In genomic region chr3:78581100-78581499, GRCm38 (mm10) we compare ENCODE assay signal across 14 mouse cellular contexts.
DNase-seq lines count a peak whose midpoint lies in the region; ATAC-seq and TF ChIP-seq lines count a peak whose summit lies in the region.
"Had no signal": no experiment of that assay in that cellular context is flagged by ENCODE, and none has a peak within 500 bp of the region (broad histone marks: within the 10 kb centered on the region; RNA-seq: fewer than 3 reads in every experiment).

No protein-coding gene starts in this region.

- peak; percentile 46; the same call in 1 of the 2 replicates for ATAC-seq in kidney, embryonic 15.5 days (replicated peaks; ENCODE audit: low FRiP score)
- ATAC-seq in stomach, embryonic 14.5 days (ENCODE audit: insufficient number of reproducible peaks, insufficient read depth, low FRiP score, low read depth) = peak; percentile 37; the same call in 1 of the 2 replicates
- ATAC-seq in stomach, postnatal 0 days (ENCODE audit: low FRiP score, low TSS enrichment) = no peak
- ATAC-seq in forebrain, embryonic 14.5 days = peak; percentile 34; the same call in 1 of the 2 replicates
- ATAC-seq: intestine, embryonic 15.5 days had no signal

- H3K27ac ChIP-seq in kidney, embryonic 15.5 days = no peak overlapping the region
- H3K27ac ChIP-seq in stomach, embryonic 14.5 days (ENCODE audit: low read length) = no peak overlapping the region
- no peak overlapping the region for H3K27ac ChIP-seq in stomach, postnatal 0 days (replicated peaks)
- no peak overlapping the region for H3K27ac ChIP-seq in forebrain, embryonic 14.5 days (ENCODE audit: low read depth, low read length)
- H3K27ac ChIP-seq: heart, embryonic 10.5 days; intestine, embryonic 15.5 days; left cerebral cortex, adult 2 months; liver, embryonic 14.5 days; midbrain, embryonic 12.5 days; neural tube, embryonic 12.5 days had no signal

- no peak overlapping the region for H3K4me2 ChIP-seq in kidney, embryonic 15.5 days
- no peak overlapping the region for H3K4me2 ChIP-seq in stomach, embryonic 14.5 days (replicated peaks; ENCODE audit: low read depth, low read length)
- H3K4me2 ChIP-seq in stomach, postnatal 0 days (replicated peaks; ENCODE audit: low read depth) = no peak overlapping the region
- H3K4me2 ChIP-seq in forebrain, embryonic 14.5 days (ENCODE audit: low read length) = no peak overlapping the region
- H3K4me2 ChIP-seq: intestine, embryonic 15.5 days; midbrain, embryonic 12.5 days; neural tube, embryonic 12.5 days had no signal

- no peak overlapping the region for H3K4me3 ChIP-seq in kidney, embryonic 15.5 days (replicated peaks)
- H3K4me3 ChIP-seq in stomach, embryonic 14.5 days (ENCODE audit: low read depth, low read length) = no peak overlapping the region
- H3K4me3 ChIP-seq in stomach, postnatal 0 days (ENCODE audit: low read depth, low read length) = no peak overlapping the region
- H3K4me3 ChIP-seq in forebrain, embryonic 14.5 days (ENCODE audit: low read depth, low read length) = no peak overlapping the region
- H3K4me3 ChIP-seq: heart, embryonic 10.5 days; intestine, embryonic 15.5 days; left cerebral cortex, adult 2 months; midbrain, embryonic 12.5 days; neural tube, embryonic 12.5 days had no signal

- TF ChIP-seq CTCF in stomach, postnatal 0 days (IDR thresholded peaks at IDR 0.05; ENCODE audit: low read depth) = no peak

- no peaks in the 10 kb centered on the region for H3K9me3 ChIP-seq in kidney, embryonic 15.5 days (replicated peaks)
- no peaks in the 10 kb centered on the region for H3K9me3 ChIP-seq in stomach, embryonic 14.5 days (ENCODE audit: control insufficient read depth, low read depth, low read length)
- no peaks in the 10 kb centered on the region for H3K9me3 ChIP-seq in stomach, postnatal 0 days (ENCODE audit: control insufficient read depth, low read length)
- no peaks in the 10 kb centered on the region for H3K9me3 ChIP-seq in forebrain, embryonic 14.5 days (replicated peaks; ENCODE audit: control insufficient read depth, low read length)
- H3K9me3 ChIP-seq: heart, embryonic 10.5 days; intestine, embryonic 15.5 days; midbrain, embryonic 12.5 days; neural tube, embryonic 12.5 days had no signal

- TF ChIP-seq EP300 in stomach, postnatal 0 days (optimal IDR thresholded peaks at IDR 0.05) = no peak

- DNase-seq in kidney, adult 9 months = no peak
- no peak for DNase-seq in stomach, postnatal 0 days (ENCODE audit: low spot score)
- peak; percentile 22 for DNase-seq in forebrain, embryonic 14.5 days (ENCODE audit: low spot score)
- no peak for DNase-seq in gastrocnemius, adult 8-10 months (ENCODE audit: low spot score in 2 of 2)
- DNase-seq in cerebellum, postnatal 4 days (ENCODE audit: low spot score in 2 of 2) = no peak
- DNase-seq: right cerebral cortex, postnatal 4 days had no signal

- no peaks in the 10 kb centered on the region for H3K27me3 ChIP-seq in kidney, embryonic 15.5 days
- no peaks in the 10 kb centered on the region for H3K27me3 ChIP-seq in stomach, embryonic 14.5 days (ENCODE audit: control insufficient read depth, insufficient read depth, low read length)
- H3K27me3 ChIP-seq in stomach, postnatal 0 days (ENCODE audit: control insufficient read depth, insufficient read depth, low read length) = no peaks in the 10 kb centered on the region
- no peaks in the 10 kb centered on the region for H3K27me3 ChIP-seq in forebrain, embryonic 14.5 days (replicated peaks; ENCODE audit: control insufficient read depth, insufficient read depth, low read length)
- H3K27me3 ChIP-seq: intestine, embryonic 15.5 days; midbrain, embryonic 12.5 days; neural tube, embryonic 12.5 days had no signal

- no peak overlapping the region for H3K9ac ChIP-seq in kidney, embryonic 15.5 days
- no peak overlapping the region for H3K9ac ChIP-seq in stomach, embryonic 14.5 days (replicated peaks; ENCODE audit: low read depth, low read length)
- no peak overlapping the region for H3K9ac ChIP-seq in stomach, postnatal 0 days (ENCODE audit: low read length)
- no peak overlapping the region for H3K9ac ChIP-seq in forebrain, embryonic 14.5 days (ENCODE audit: low read length)
- H3K9ac ChIP-seq: intestine, embryonic 15.5 days; liver, embryonic 14.5 days; midbrain, embryonic 12.5 days; neural tube, embryonic 12.5 days had no signal

- 46% methylated on average over 3 of the region's 3 CpGs for WGBS in kidney, embryonic 15.5 days
- whole genome bisulfite sequencing in stomach, embryonic 14.5 days = 50% methylated on average over 3 of the region's 3 CpGs
- WGBS in stomach, postnatal 0 days = 49% methylated on average over 3 of the region's 3 CpGs
- 44% methylated on average over 3 of the region's 3 CpGs for WGBS in forebrain, embryonic 14.5 days

- no peaks in the 10 kb centered on the region for H3K36me3 ChIP-seq in kidney, embryonic 15.5 days
- no peaks in the 10 kb centered on the region for H3K36me3 ChIP-seq in stomach, embryonic 14.5 days (ENCODE audit: control insufficient read depth, insufficient read depth, low read length)
- H3K36me3 ChIP-seq in stomach, postnatal 0 days (ENCODE audit: control insufficient read depth, insufficient read depth, low read length) = no peaks in the 10 kb centered on the region
- no peaks in the 10 kb centered on the region for H3K36me3 ChIP-seq in forebrain, embryonic 14.5 days (ENCODE audit: control insufficient read depth, insufficient read depth, low read length)
- H3K36me3 ChIP-seq: heart, embryonic 10.5 days; intestine, embryonic 15.5 days; midbrain, embryonic 12.5 days; neural tube, embryonic 12.5 days had no signal

- H3K4me1 ChIP-seq in kidney, embryonic 15.5 days = peaks cover 4% of the 10 kb centered on the region; the same call in 1 of the 2 replicates
- no peaks in the 10 kb centered on the region for H3K4me1 ChIP-seq in stomach, embryonic 14.5 days (ENCODE audit: control insufficient read depth, insufficient read depth, low read length)
- H3K4me1 ChIP-seq in stomach, postnatal 0 days (replicated peaks; ENCODE audit: control insufficient read depth, insufficient read depth) = no peaks in the 10 kb centered on the region
- 0 out of 2 replicates have a peak, but pooled peaks cover 3% of the 10 kb centered on the region for H3K4me1 ChIP-seq in forebrain, embryonic 14.5 days (ENCODE audit: control insufficient read depth, insufficient read depth, low read length)
- H3K4me1 ChIP-seq: heart, embryonic 10.5 days; intestine, embryonic 15.5 days had no signal
